In genomic region chr6:95116946-95117345, GRCm38 (mm10) we compare ENCODE assay signal across 8 mouse cellular contexts. TPM values are rescaled to one million over a fixed set of nuclear protein-coding genes. Genes with fewer than 3 reads are reported as not detected.
DNase-seq lines count a peak whose midpoint lies in the region; ATAC-seq and TF ChIP-seq lines count a peak whose summit lies in the region.

TSS of gene Kbtbd8 (plus strand) at chr6:95117240.

- H3K36me3 ChIP-seq in heart, adult 2 months (ENCODE audit: control insufficient read depth, insufficient read depth, low read length) = no peaks in the 10 kb centered on the region; the same call in 1 of the 2 replicates
- H3K36me3 ChIP-seq in forebrain, embryonic 10.5 days (replicated peaks) = peaks cover 9% of the 10 kb centered on the region
- H3K36me3 ChIP-seq in intestine, embryonic 16.5 days (ENCODE audit: control insufficient read depth, insufficient read depth, low read length) = no peaks in the 10 kb centered on the region
- no peaks in the 10 kb centered on the region; the same call in 1 of the 2 replicates for H3K36me3 ChIP-seq in lung, embryonic 16.5 days (ENCODE audit: control insufficient read depth, insufficient read depth, low read length)
- H3K36me3 ChIP-seq in splenic B cell, adult 2 months (ENCODE audit: control insufficient read depth, insufficient read depth, low read length, poor library complexity, severe bottlenecking) = no peaks in the 10 kb centered on the region; the same call in 1 of the 2 replicates

- peak within 1 kb of the TSS; percentile 98 for H3K4me3 ChIP-seq in heart, adult 2 months
- H3K4me3 ChIP-seq in forebrain, embryonic 10.5 days = peak within 1 kb of the TSS; percentile 89
- peak within 1 kb of the TSS; percentile 84 for H3K4me3 ChIP-seq in intestine, embryonic 16.5 days (ENCODE audit: low read length)
- peak within 1 kb of the TSS; percentile 74 for H3K4me3 ChIP-seq in lung, embryonic 16.5 days (ENCODE audit: low read length)

- peak within 1 kb of the TSS; percentile 85 for H3K9ac ChIP-seq in heart, adult 2 months (ENCODE audit: low read depth, low read length)
- H3K9ac ChIP-seq in intestine, embryonic 16.5 days (ENCODE audit: low read depth, low read length) = peak within 1 kb of the TSS; percentile 71
- peak within 1 kb of the TSS; percentile 65 for H3K9ac ChIP-seq in lung, embryonic 16.5 days (ENCODE audit: low read length)

- H3K4me2 ChIP-seq in intestine, embryonic 16.5 days (ENCODE audit: low read depth, low read length) = peak within 1 kb of the TSS; percentile 69
- H3K4me2 ChIP-seq in lung, embryonic 16.5 days (ENCODE audit: low read depth, low read length) = peak within 1 kb of the TSS; percentile 88

- no peak for TF ChIP-seq CTCF in heart, adult 2 months (IDR thresholded peaks at IDR 0.05)

- H3K79me2 ChIP-seq in heart, adult 2 months (replicated peaks; ENCODE audit: control insufficient read depth, insufficient read depth, low read length) = no peaks in the 10 kb centered on the region

- no peaks in the 10 kb centered on the region for H3K9me3 ChIP-seq in forebrain, embryonic 10.5 days
- no peaks in the 10 kb centered on the region for H3K9me3 ChIP-seq in intestine, embryonic 16.5 days (ENCODE audit: control insufficient read depth, low read length)
- H3K9me3 ChIP-seq in lung, embryonic 16.5 days (ENCODE audit: control insufficient read depth, low read length) = no peaks in the 10 kb centered on the region

- no peaks in the 10 kb centered on the region for H3K4me1 ChIP-seq in heart, adult 2 months (ENCODE audit: control insufficient read depth, insufficient read depth, low read length)
- H3K4me1 ChIP-seq in forebrain, embryonic 10.5 days = peaks cover 20% of the 10 kb centered on the region
- 0 out of 2 replicates have a peak, but pooled peaks cover 4% of the 10 kb centered on the region for H3K4me1 ChIP-seq in intestine, embryonic 16.5 days (ENCODE audit: control insufficient read depth, insufficient read depth, low read length)
- H3K4me1 ChIP-seq in lung, embryonic 16.5 days (replicated peaks; ENCODE audit: control insufficient read depth, insufficient read depth, low read length) = peaks cover 5% of the 10 kb centered on the region

- no peak for TF ChIP-seq EP300 in heart, adult 2 months (IDR thresholded peaks at IDR 0.05; ENCODE audit: insufficient read depth, low read depth, low read length)

- intact Hi-C loops in heart, adult 2 months (cut with DNase I) = no loop called here
- intact Hi-C loops in heart, postnatal 14 days (cut with DNase I) = no loop called here

- H3K27me3 ChIP-seq in heart, adult 2 months (ENCODE audit: control insufficient read depth, insufficient read depth, low read length) = no peaks in the 10 kb centered on the region
- H3K27me3 ChIP-seq in forebrain, embryonic 10.5 days (ENCODE audit: poor library complexity, severe bottlenecking) = peaks cover 4% of the 10 kb centered on the region; the same call in 1 of the 2 replicates
- no peaks in the 10 kb centered on the region for H3K27me3 ChIP-seq in intestine, embryonic 16.5 days (replicated peaks; ENCODE audit: control insufficient read depth, insufficient read depth, low read length)
- peaks cover 7% of the 10 kb centered on the region for H3K27me3 ChIP-seq in lung, embryonic 16.5 days (ENCODE audit: control insufficient read depth, insufficient read depth, low read depth, low read length)
- H3K27me3 ChIP-seq in splenic B cell, adult 2 months (ENCODE audit: control insufficient read depth, insufficient read depth, low read length, poor library complexity, severe bottlenecking) = no peaks in the 10 kb centered on the region

- peak within 1 kb of the TSS; percentile 70 for H3K27ac ChIP-seq in heart, adult 2 months
- H3K27ac ChIP-seq in forebrain, embryonic 10.5 days = peak within 1 kb of the TSS; percentile 94
- peak within 1 kb of the TSS; percentile 42 for H3K27ac ChIP-seq in intestine, embryonic 16.5 days (ENCODE audit: low read length)
- 0 out of 2 replicates have a peak within 1 kb of the TSS, but pooled peaks have one; percentile 7 for H3K27ac ChIP-seq in lung, embryonic 16.5 days (ENCODE audit: low read length)

- peak; percentile 5; the same call in 1 of the 2 replicates for ATAC-seq in intestine, embryonic 16.5 days
- ATAC-seq in lung, embryonic 16.5 days (ENCODE audit: low read depth) = peak; percentile 1; the same call in 1 of the 2 replicates

- peak; percentile 2 to 17 for DNase-seq in heart, adult 2 months
- DNase-seq in heart, postnatal 14 days = no peak
- DNase-seq in ZHBTc4 (ENCODE audit: low read depth, low spot score) = peak; percentile 22
- no peak for DNase-seq in forebrain, embryonic 10.5 days (ENCODE audit: extremely low spot score, low spot score)
- peak; percentile 23 for DNase-seq in splenic B cell, adult 2 months (ENCODE audit: low read depth, low spot score)
- no peak for DNase-seq in urinary bladder, adult 2 months (ENCODE audit: low spot score)

- no peak for TF ChIP-seq POLR2A in heart, adult 2 months (IDR thresholded peaks at IDR 0.05; ENCODE audit: insufficient read depth, low read depth, low read length)

- 28% methylated on average over 13 of the region's 13 CpGs for WGBS in heart, adult 2 months
- 32% methylated on average over 13 of the region's 13 CpGs for WGBS in forebrain, embryonic 10.5 days
- 26% methylated on average over 13 of the region's 13 CpGs for WGBS in intestine, embryonic 16.5 days
- 21% methylated on average over 13 of the region's 13 CpGs for WGBS in lung, embryonic 16.5 days

RNA-seq across cellular contexts. Expression of gene Kbtbd8, which starts in this region (rescaled TPM):
- 1 to 10 TPM; 2.2 to 2.4 TPM for total RNA-seq in heart, adult 2 months (2021)
- polyA plus RNA-seq in heart, adult 2 months (2012; rRNA removed) = 0.45 and 1.1 TPM in 2 replicates
- 1 to 10 TPM; 1.1 to 1.3 TPM for total RNA-seq in heart, postnatal 14 days (2021)
- 11.3 and 12.2 TPM in 2 replicates for polyA plus RNA-seq in forebrain, embryonic 10.5 days (2016; fragmentation: Nextera tagmentation; extraction: Ambion mirVana)
- polyA plus RNA-seq in intestine, embryonic 16.5 days (2015; fragmentation: Nextera tagmentation; extraction: Ambion mirVana) = 4.8 and 6.0 TPM in 2 replicates
- polyA plus RNA-seq in lung, embryonic 16.5 days (2015; fragmentation: Nextera tagmentation; extraction: Ambion mirVana) = 1.5 and 2.2 TPM in 2 replicates
- polyA plus RNA-seq in urinary bladder, adult 2 months (2012; rRNA removed) = 0.88 and 1.2 TPM in 2 replicates

Comparison
In these comparisons a context has a peak if more than half of its experiments do, and no peak if none do; other contexts are left out.
1. DNase-seq: peak in heart, adult 2 months (2 of 2), ZHBTc4 (single experiment) and splenic B cell, adult 2 months (single experiment); none in heart, postnatal 14 days (0 of 2), forebrain, embryonic 10.5 days (single experiment) and urinary bladder, adult 2 months (single experiment).
2. H3K27ac ChIP-seq: peak in every context shown above with its lines; median percentile 94 in forebrain, embryonic 10.5 days; 70 in heart, adult 2 months; 42 in intestine, embryonic 16.5 days; 7 in lung, embryonic 16.5 days.
3. Peak in every context shown above with its lines, with median percentiles within 50 percentile points of each other: H3K4me3 ChIP-seq and H3K9ac ChIP-seq.